Mouse (Mus musculus): ENCODE measurements at regions not wholly inside any gene's neighbourhood (a gene's known extent, or its start where the extent isn't known, plus 50 kb on each side); places are given as distances from the start of the nearest gene placed in this dataset.

- H3K36me3 ChIP-seq, result no peaks in the 10 kb centered on the region
- H3K27me3 ChIP-seq (ENCODE audit: insufficient read depth, poor library complexity, severe bottlenecking), result no peaks in the 10 kb centered on the region
- H3K4me3 ChIP-seq, result peak overlapping the region; percentile 59
- H3K27ac ChIP-seq, result peak overlapping the region; percentile 92
- DNase-seq (ENCODE audit: low spot score), result peak; percentile 85
- peaks cover 58% of the 10 kb centered on the region for H3K4me1 ChIP-seq
- WGBS, result 2% methylated on average over 6 of the region's 6 CpGs
- H3K9me3 ChIP-seq, result no peaks in the 10 kb centered on the region
These were observed 74.9 kb upstream of the Zfp217 start for GRCm38 (mm10) chr2:170222819-170223218.

DNA sequence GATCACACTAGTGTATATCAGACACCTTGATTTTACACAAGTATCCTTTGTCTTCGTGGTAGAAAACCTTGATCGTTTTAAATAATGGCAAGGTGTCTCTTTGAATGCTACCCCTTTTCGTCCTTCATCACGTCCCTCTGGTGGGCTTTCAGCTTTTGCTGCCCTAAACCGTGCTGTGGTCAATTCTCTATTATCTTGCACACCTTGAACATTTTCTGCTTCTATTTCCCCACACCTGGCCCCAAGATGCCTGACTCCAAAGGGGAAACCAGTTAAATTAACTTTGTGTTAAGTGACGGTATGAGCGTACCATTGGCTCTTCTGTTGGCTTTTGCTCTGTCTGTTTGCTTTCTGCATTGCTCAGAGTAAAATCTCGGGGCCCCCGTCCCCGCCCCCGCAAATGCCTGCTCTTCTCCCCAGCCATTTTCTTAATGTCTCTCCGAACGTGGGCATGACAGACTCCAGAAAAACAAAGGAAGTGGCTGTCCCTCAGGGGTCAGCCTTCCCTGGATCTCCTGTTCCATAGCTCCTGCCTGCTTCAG is 74.2 kb upstream of the Zfp217 start:
- H3K4me1 ChIP-seq, result peaks cover 58% of the 10 kb centered on the region
- 13% methylated on average over 13 of the region's 13 CpGs for WGBS
- peak overlapping the region; percentile 92 for H3K27ac ChIP-seq
- no peak for DNase-seq (ENCODE audit: low spot score)
- H3K9me3 ChIP-seq, result no peaks in the 10 kb centered on the region
- H3K27me3 ChIP-seq (ENCODE audit: insufficient read depth, poor library complexity, severe bottlenecking), result no peaks in the 10 kb centered on the region
- H3K36me3 ChIP-seq, result no peaks in the 10 kb centered on the region
- peak overlapping the region; percentile 59 for H3K4me3 ChIP-seq

DNA sequence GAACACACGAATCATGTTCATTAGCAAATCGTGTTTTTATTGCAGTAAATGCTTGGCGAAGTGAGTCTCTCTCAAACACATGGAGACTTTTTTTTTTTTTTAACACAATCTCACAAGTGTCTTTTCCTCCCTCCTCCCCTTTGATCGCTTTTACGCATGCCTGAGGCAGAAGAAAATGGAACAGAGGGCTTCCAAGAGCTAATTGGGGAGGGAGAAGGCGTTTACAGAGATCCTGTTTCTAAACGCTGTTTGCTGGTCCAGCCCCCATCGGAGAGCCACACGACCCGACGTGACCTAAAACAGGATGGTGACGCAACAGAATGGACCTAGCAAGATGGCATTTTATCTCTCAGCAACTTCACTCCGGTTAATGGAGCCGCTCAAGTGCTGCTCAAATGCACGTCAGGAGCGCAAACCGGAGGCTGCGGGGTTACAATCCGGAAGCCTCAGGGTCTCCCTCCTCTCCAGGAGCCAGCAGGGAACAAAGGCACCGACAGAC is 73.0 kb upstream of the Zfp217 start:
- Histone ChIP-seq H3K4me3 (peak overlapping the region; percentile 59), H3K9me3 (no peaks in the 10 kb centered on the region), H3K4me1 (peaks cover 58% of the 10 kb centered on the region), H3K27me3 (ENCODE audit: insufficient read depth, poor library complexity, severe bottlenecking) (no peaks in the 10 kb centered on the region), H3K36me3 (no peaks in the 10 kb centered on the region), H3K27ac (peak overlapping the region; percentile 92)
- DNase-seq (ENCODE audit: low spot score), result peak; percentile 93
- WGBS, result under 1% methylated on average over 20 of the region's 20 CpGs

GRCm38 (mm10) chr2:170220443-170220842 is 72.5 kb upstream of the Zfp217 start:
- H3K4me1 ChIP-seq, result peaks cover 58% of the 10 kb centered on the region
- no peak for DNase-seq (ENCODE audit: low spot score)
- H3K36me3 ChIP-seq, result no peaks in the 10 kb centered on the region
- peak overlapping the region; percentile 92 for H3K27ac ChIP-seq
- 1% methylated on average over 11 of the region's 11 CpGs for WGBS
- H3K9me3 ChIP-seq, result no peaks in the 10 kb centered on the region
- no peaks in the 10 kb centered on the region for H3K27me3 ChIP-seq (ENCODE audit: insufficient read depth, poor library complexity, severe bottlenecking)
- peak overlapping the region; percentile 59 for H3K4me3 ChIP-seq

- no peak for DNase-seq (ENCODE audit: low spot score)
- Histone ChIP-seq H3K4me1 (peaks cover 58% of the 10 kb centered on the region), H3K9me3 (no peaks in the 10 kb centered on the region), H3K27ac (peak overlapping the region; percentile 92), H3K36me3 (no peaks in the 10 kb centered on the region), H3K27me3 (ENCODE audit: insufficient read depth, poor library complexity, severe bottlenecking) (no peaks in the 10 kb centered on the region), H3K4me3 (peak overlapping the region; percentile 59)
- WGBS, result 1% methylated on average over 20 of the region's 20 CpGs
These were observed 71.9 kb upstream of the Zfp217 start for GRCm38 (mm10) chr2:170219611-170220401.

DNA sequence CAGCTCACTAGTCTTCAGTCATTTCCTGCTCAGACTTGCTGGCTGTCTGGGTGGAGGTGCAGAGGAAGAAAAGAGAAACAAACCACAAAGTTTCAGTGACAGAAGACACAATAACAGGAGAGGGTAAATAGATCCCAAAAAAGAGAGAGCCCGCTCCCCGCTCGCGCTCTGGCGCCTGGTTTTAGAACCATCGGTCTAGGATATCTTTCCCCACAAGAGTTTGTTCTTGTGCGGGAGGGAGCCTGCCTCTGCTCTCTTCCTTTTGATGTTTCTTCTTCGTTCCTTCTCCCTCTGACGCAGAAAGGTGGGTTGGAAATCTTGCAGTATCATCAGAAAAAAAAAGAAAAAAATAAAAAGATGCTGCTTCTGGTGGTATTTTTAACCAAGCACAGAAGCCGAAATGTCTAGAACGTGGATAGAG is 71.3 kb upstream of the Zfp217 start:
- WGBS, result under 1% methylated on average over 11 of the region's 11 CpGs
- Histone ChIP-seq H3K27ac (peak overlapping the region; percentile 92), H3K4me3 (peak overlapping the region; percentile 59), H3K36me3 (no peaks in the 10 kb centered on the region), H3K9me3 (no peaks in the 10 kb centered on the region), H3K27me3 (ENCODE audit: insufficient read depth, poor library complexity, severe bottlenecking) (no peaks in the 10 kb centered on the region), H3K4me1 (peaks cover 58% of the 10 kb centered on the region)
- no peak for DNase-seq (ENCODE audit: low spot score)

DNA sequence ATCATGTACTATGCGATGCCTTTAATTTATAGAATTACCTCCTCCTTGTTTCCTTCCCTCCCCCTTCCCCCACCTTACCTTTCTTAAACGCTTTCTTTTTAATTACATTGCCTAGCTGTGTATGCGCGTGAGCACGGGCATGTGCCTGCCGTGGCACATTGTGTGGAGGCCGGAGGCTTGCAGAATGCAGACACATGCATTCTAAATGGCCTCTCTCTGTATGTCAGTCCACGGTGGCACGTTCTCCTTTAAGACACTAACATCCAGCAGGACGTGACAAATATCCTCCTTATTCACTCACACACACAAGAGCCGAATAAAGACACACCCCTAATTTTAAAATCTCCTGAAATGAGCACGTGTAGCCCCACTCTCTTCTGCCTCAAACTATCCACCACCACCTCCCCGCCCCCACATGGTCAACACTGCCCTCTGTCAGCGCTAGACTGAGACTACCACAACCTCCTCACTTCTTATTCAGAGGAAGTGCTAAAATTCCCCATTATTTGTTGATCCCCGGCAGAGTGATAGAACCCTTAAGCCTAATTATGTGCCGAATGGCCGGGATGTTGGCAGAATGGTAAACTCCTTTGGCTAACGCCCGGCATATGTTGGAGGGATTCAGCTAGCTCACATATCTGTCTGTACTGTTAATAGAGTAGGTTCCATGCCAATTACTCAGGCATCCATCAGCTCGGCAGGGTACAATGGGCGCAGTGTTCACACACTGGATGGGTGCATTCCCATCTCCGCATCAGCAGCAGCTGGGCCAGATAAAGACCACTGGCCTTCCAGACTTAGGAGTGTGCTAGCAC is 70.5 kb upstream of the Zfp217 start:
- DNase-seq (ENCODE audit: low spot score), result peak; percentile 90
- WGBS, result 9% methylated on average over 22 of the region's 22 CpGs
- Histone ChIP-seq H3K4me1 (peaks cover 54% of the 10 kb centered on the region), H3K36me3 (no peaks in the 10 kb centered on the region), H3K9me3 (no peaks in the 10 kb centered on the region), H3K4me3 (peak overlapping the region; percentile 59), H3K27me3 (ENCODE audit: insufficient read depth, poor library complexity, severe bottlenecking) (no peaks in the 10 kb centered on the region), H3K27ac (peak overlapping the region; percentile 92)

- WGBS, result 91% methylated on average over 7 of the region's 7 CpGs
These were observed 68.4 kb upstream of the Zfp217 start for GRCm38 (mm10) chr2:170216311-170216710.

DNA sequence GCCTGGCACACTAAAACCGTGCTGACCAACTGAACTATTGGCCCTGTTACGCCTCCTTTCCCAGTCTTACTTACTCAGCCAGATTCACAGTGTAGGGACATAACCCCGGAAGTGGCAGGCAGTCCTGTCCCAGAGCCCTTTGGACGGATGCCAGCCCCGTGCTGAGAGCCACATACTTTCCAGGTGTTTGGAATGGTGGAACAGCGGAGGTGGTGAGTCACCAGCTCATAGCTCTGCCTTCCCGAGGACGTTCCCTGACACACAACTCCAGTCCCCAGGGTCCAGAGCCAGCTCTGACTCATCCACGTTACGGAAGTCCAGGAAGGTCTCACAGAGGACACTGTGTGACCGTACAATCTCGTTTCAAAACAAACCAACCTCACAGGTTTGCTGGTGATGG is 61.2 kb upstream of the Zfp217 start:
- Histone ChIP-seq H3K4me3 (no peak overlapping the region), H3K27ac (peak overlapping the region; percentile 72), H3K4me1 (peaks cover 37% of the 10 kb centered on the region), H3K9me3 (no peaks in the 10 kb centered on the region), H3K36me3 (no peaks in the 10 kb centered on the region), H3K27me3 (ENCODE audit: insufficient read depth, poor library complexity, severe bottlenecking) (no peaks in the 10 kb centered on the region)
- DNase-seq (ENCODE audit: low spot score), result peak; percentile 86
- WGBS, result 41% methylated on average over 12 of the region's 12 CpGs

More at GRCm38 (mm10) chr2:170216311-170216710, 68.4 kb upstream of the Zfp217 start:
- H3K27ac ChIP-seq, result no peak overlapping the region
- peaks cover 36% of the 10 kb centered on the region for H3K4me1 ChIP-seq
- no peaks in the 10 kb centered on the region for H3K27me3 ChIP-seq (ENCODE audit: insufficient read depth, poor library complexity, severe bottlenecking)
- H3K36me3 ChIP-seq, result no peaks in the 10 kb centered on the region
- H3K4me3 ChIP-seq, result no peak overlapping the region
- no peak for DNase-seq (ENCODE audit: low spot score)
- H3K9me3 ChIP-seq, result no peaks in the 10 kb centered on the region

- Histone ChIP-seq H3K4me1 (peaks cover 37% of the 10 kb centered on the region), H3K27ac (no peak overlapping the region), H3K9me3 (no peaks in the 10 kb centered on the region), H3K4me3 (no peak overlapping the region), H3K36me3 (no peaks in the 10 kb centered on the region), H3K27me3 (ENCODE audit: insufficient read depth, poor library complexity, severe bottlenecking) (no peaks in the 10 kb centered on the region)
- WGBS, result 80% methylated on average over 7 of the region's 7 CpGs
- DNase-seq (ENCODE audit: low spot score), result no peak
These were observed 60.0 kb upstream of the Zfp217 start for GRCm38 (mm10) chr2:170207878-170208277.

GRCm38 (mm10) chr2:170207395-170207794 is 59.5 kb upstream of the Zfp217 start:
- Histone ChIP-seq H3K9me3 (no peaks in the 10 kb centered on the region), H3K4me1 (peaks cover 37% of the 10 kb centered on the region), H3K27ac (peak overlapping the region; percentile 92; the same call in 1 of the 2 replicates), H3K36me3 (no peaks in the 10 kb centered on the region), H3K4me3 (no peak overlapping the region), H3K27me3 (ENCODE audit: insufficient read depth, poor library complexity, severe bottlenecking) (no peaks in the 10 kb centered on the region)
- WGBS, result 87% methylated on average over 6 of the region's 6 CpGs
- no peak for DNase-seq (ENCODE audit: low spot score)

DNA sequence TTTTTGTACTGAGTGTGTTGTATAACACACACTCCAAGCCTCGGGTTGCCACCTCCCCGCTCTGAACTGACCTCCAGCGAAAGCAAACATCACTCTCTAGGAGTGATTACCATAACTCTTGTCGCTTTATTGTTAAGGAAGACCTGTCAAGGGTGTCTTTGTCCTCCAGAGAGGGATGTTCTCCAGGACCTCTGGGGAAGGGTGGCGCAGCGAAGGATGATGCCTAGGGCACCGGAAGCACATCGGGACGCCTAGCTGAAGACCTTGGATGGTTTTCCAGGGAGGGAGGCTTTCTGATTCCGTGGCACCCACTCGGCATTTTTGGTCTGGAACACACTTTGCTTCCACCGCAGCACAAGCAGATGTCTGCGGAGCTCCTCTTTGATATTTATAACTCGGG is 59.0 kb upstream of the Zfp217 start:
- no peaks in the 10 kb centered on the region for H3K9me3 ChIP-seq
- H3K4me1 ChIP-seq, result peaks cover 37% of the 10 kb centered on the region
- WGBS, result 52% methylated on average over 14 of the region's 14 CpGs
- H3K27me3 ChIP-seq (ENCODE audit: insufficient read depth, poor library complexity, severe bottlenecking), result no peaks in the 10 kb centered on the region
- H3K4me3 ChIP-seq, result no peak overlapping the region
- H3K36me3 ChIP-seq, result no peaks in the 10 kb centered on the region
- no peak for DNase-seq (ENCODE audit: low spot score)
- peak overlapping the region; percentile 92 for H3K27ac ChIP-seq

DNA sequence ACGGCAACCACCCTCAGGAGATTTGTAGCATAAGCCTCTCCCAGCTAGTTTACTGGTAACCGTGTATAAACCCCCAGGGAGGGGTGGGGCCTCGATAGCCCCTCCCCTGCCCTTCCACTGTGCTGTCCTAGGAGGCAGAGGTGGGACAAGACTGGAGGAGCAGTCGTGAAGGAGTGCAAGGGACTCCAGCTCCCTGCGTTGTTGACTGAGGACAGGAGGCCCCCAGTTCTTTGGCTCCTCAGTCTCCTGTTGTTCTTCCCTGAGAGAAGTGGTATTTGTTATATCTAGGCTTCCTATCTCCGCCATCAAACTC is 58.5 kb upstream of the Zfp217 start:
- Histone ChIP-seq H3K27ac (peak overlapping the region; percentile 92), H3K9me3 (no peaks in the 10 kb centered on the region), H3K27me3 (ENCODE audit: insufficient read depth, poor library complexity, severe bottlenecking) (no peaks in the 10 kb centered on the region), H3K4me3 (peak overlapping the region; percentile 63), H3K4me1 (peaks cover 36% of the 10 kb centered on the region), H3K36me3 (no peaks in the 10 kb centered on the region)
- WGBS, result 8% methylated on average over 6 of the region's 6 CpGs
- peak; percentile 84 for DNase-seq (ENCODE audit: low spot score)
